Mouse (Mus musculus) spleen, adult 2 months (tissue): ENCODE data around the gene Cd33. TPM values are rescaled to one million over a fixed set of nuclear protein-coding genes. Genes with fewer than 3 reads are reported as not detected.

Experiments
- DNase-seq, 2 experiments: peaks; one replicate each; pipeline versions ENCODE4 v3.0.0 to v3.0.0-alpha.2; 2012 to 2021; ENCODE audit warnings: low spot score in 2 of 2, low read depth in 1 of 2
- H3K27ac ChIP-seq: fragments of 200-500 bp; 2 replicates; pipeline ENCODE4 v1.5.1; 2012; ENCODE audit warnings: low read length, inconsistent platforms; ENCODE audit not compliant: insufficient read depth
- H3K27me3 ChIP-seq: fragments of 200-500 bp; 2 replicates; pipeline ENCODE4 v1.6.1; 2012; ENCODE audit warnings: mild to moderate bottlenecking, moderate library complexity, low read length, inconsistent platforms; ENCODE audit not compliant: control insufficient read depth, insufficient read depth
- H3K36me3 ChIP-seq: fragments of 200-500 bp; 2 replicates; pipeline ENCODE4 v1.6.1; 2012; ENCODE audit warnings: mild to moderate bottlenecking, low read length, inconsistent platforms; ENCODE audit not compliant: control insufficient read depth, insufficient read depth
- H3K4me1 ChIP-seq: fragments of 200-500 bp; 2 replicates; pipeline ENCODE4 v1.6.1; 2011; ENCODE audit warnings: inconsistent platforms; ENCODE audit not compliant: control insufficient read depth, insufficient read depth, insufficient read length
- H3K4me3 ChIP-seq: fragments of 200-500 bp; 2 replicates; pipeline ENCODE4 v1.5.1; 2011; ENCODE audit warnings: mild to moderate bottlenecking, inconsistent platforms; ENCODE audit not compliant: insufficient read depth, insufficient read length; ENCODE audit errors: extremely low read depth
- CTCF ChIP-seq: fragments of 200-500 bp; IDR thresholded peaks from 2 replicates; pipeline ENCODE4 v1.5.1; 2011; ENCODE audit warnings: mild to moderate bottlenecking, inconsistent platforms; ENCODE audit not compliant: insufficient read depth, insufficient read length, insufficient replicate concordance; ENCODE audit errors: extremely low read depth
- POLR2A ChIP-seq: fragments of 200-500 bp; IDR thresholded peaks from 2 replicates; pipeline ENCODE4 v1.6.1; 2011; ENCODE audit warnings: low read depth, low read length, inconsistent platforms
- WGBS: fragments of 180-500 bp; shearing (Covaris S2); methylation state at CpG from one replicate; pipeline ENCODE4 v1.1.7; 2018; 5-methylcytosine and 5-hydroxymethylcytosine counted together
- polyA plus RNA-seq: library from polyadenylated mRNA; depleted of rRNA; stranded (reverse); fragments of >200 nt; gene quantifications from 2 replicates; pipeline ENCODE4 v1.2.3, GENCODE M21; 2012

Gene Cd33
- polyA plus RNA-seq, 1 experiment = 19.2 TPM

GRCm38 (mm10) chr7:43562651-43563070, 18.4 kb upstream of the Cd33 start:
- H3K4me3 ChIP-seq = peak overlapping the region; percentile 58
- TF ChIP-seq POLR2A = no peak
- TF ChIP-seq CTCF = no peak
- peak; percentile 61 to 68 for DNase-seq
- H3K36me3 ChIP-seq = peaks cover 9% of the 10 kb centered on the region
- H3K4me1 ChIP-seq = peaks cover 7% of the 10 kb centered on the region; the same call in 1 of the 2 replicates
- H3K27ac ChIP-seq = peak overlapping the region; percentile 76
- no peaks in the 10 kb centered on the region for H3K27me3 ChIP-seq
- WGBS = 1% methylated on average over 10 of the region's 10 CpGs

- Histone ChIP-seq H3K27me3 (no peaks in the 10 kb centered on the region), H3K4me1 (peaks cover 7% of the 10 kb centered on the region; the same call in 1 of the 2 replicates), H3K36me3 (0 out of 2 replicates have a peak, but pooled peaks cover 4% of the 10 kb centered on the region), H3K27ac (peak within 1 kb of the TSS; percentile 76), H3K4me3 (peak within 1 kb of the TSS; percentile 58)
- WGBS = under 1% methylated on average over 27 of the region's 27 CpGs
- DNase-seq = peak; percentile 71 to 85
- TF ChIP-seq CTCF = no peak
- peak; percentile 1; the same call in 1 of the 2 replicates for TF ChIP-seq POLR2A
Observed at GRCm38 (mm10) chr7:43562006-43562633, 17.9 kb upstream of the Cd33 start, which contains the start of gene Zfp658. Gene Zfp658 (plus strand): TSS chr7:43562256.

- H3K27me3 ChIP-seq = no peaks in the 10 kb centered on the region
- no peaks in the 10 kb centered on the region for H3K36me3 ChIP-seq
- no peaks in the 10 kb centered on the region for H3K4me1 ChIP-seq
- DNase-seq = no peak
- TF ChIP-seq POLR2A (no peak), CTCF (no peak)
- 84% methylated on average over 1 of the region's 1 CpGs for WGBS
- no peak overlapping the region for H3K27ac ChIP-seq
- no peak overlapping the region for H3K4me3 ChIP-seq
Observed at GRCm38 (mm10) chr7:43556901-43557300, 12.7 kb upstream of the Cd33 start.

GRCm38 (mm10) chr7:43555351-43555750, 11.1 kb upstream of the Cd33 start:
- DNase-seq = no peak
- WGBS = 80% methylated on average over 5 of the region's 5 CpGs
- H3K27me3 ChIP-seq = no peaks in the 10 kb centered on the region
- TF ChIP-seq POLR2A = no peak
- no peak for TF ChIP-seq CTCF
- H3K27ac ChIP-seq = no peak overlapping the region
- no peaks in the 10 kb centered on the region for H3K4me1 ChIP-seq
- no peak overlapping the region for H3K4me3 ChIP-seq
- H3K36me3 ChIP-seq = no peaks in the 10 kb centered on the region

GRCm38 (mm10) chr7:43554550-43554949, 10.3 kb upstream of the Cd33 start:
- no peak for DNase-seq
- H3K36me3 ChIP-seq = no peaks in the 10 kb centered on the region
- H3K27ac ChIP-seq = no peak overlapping the region
- TF ChIP-seq POLR2A (no peak), CTCF (no peak)
- WGBS = 11% methylated on average over 3 of the region's 3 CpGs
- no peaks in the 10 kb centered on the region for H3K4me1 ChIP-seq
- H3K4me3 ChIP-seq = no peak overlapping the region
- H3K27me3 ChIP-seq = no peaks in the 10 kb centered on the region

GRCm38 (mm10) chr7:43553153-43553552, 8.9 kb upstream of the Cd33 start:
- peak; percentile 11 to 24 for DNase-seq
- Histone ChIP-seq H3K4me1 (no peaks in the 10 kb centered on the region), H3K27me3 (no peaks in the 10 kb centered on the region), H3K4me3 (no peak overlapping the region), H3K27ac (no peak overlapping the region), H3K36me3 (no peaks in the 10 kb centered on the region)
- no peak for TF ChIP-seq CTCF
- no peak for TF ChIP-seq POLR2A
- 3% methylated on average over 4 of the region's 4 CpGs for WGBS

- H3K4me3 ChIP-seq = no peak overlapping the region
- H3K36me3 ChIP-seq = no peaks in the 10 kb centered on the region
- no peak overlapping the region for H3K27ac ChIP-seq
- DNase-seq = no peak
- TF ChIP-seq POLR2A (no peak), CTCF (no peak)
- no peaks in the 10 kb centered on the region for H3K27me3 ChIP-seq
- no peaks in the 10 kb centered on the region; the same call in 1 of the 2 replicates for H3K4me1 ChIP-seq
- WGBS = 89% methylated on average over 4 of the region's 4 CpGs
Observed at GRCm38 (mm10) chr7:43548206-43548605, 4.0 kb upstream of the Cd33 start.
